Mouse (Mus musculus) limb, embryonic 15.5 days (tissue): ENCODE measurements at regions not wholly inside any gene's neighbourhood (a gene's known extent, or its start where the extent isn't known, plus 50 kb on each side); places are given as distances from the start of the nearest gene placed in this dataset.

Source experiments
- ATAC-seq: fragments of 200-750 bp; cut with Nextera tagmentation; 2 replicates; pipeline ENCODE4 v1.8.0; 2017; ENCODE audit warnings: low read depth, moderate TSS enrichment; ENCODE audit not compliant: insufficient number of reproducible peaks, low FRiP score, low TSS enrichment
- H3K27ac ChIP-seq: fragments of 300-500 bp; sonication (generic); 2 replicates; pipeline ENCODE4 v1.5.1; 2015; ENCODE audit warnings: moderate library complexity, mild to moderate bottlenecking, inconsistent platforms
- H3K27me3 ChIP-seq: fragments of 300-500 bp; sonication (generic); 2 replicates; pipeline ENCODE4 v1.6.1; 2015; ENCODE audit warnings: inconsistent platforms
- H3K36me3 ChIP-seq: fragments of 300-500 bp; sonication (generic); 2 replicates; pipeline ENCODE4 v1.6.1; 2015; ENCODE audit warnings: inconsistent platforms
- H3K4me1 ChIP-seq: fragments of 300-500 bp; sonication (generic); 2 replicates; pipeline ENCODE4 v1.6.1; 2015; ENCODE audit warnings: inconsistent platforms
- H3K4me2 ChIP-seq: fragments of 300-500 bp; sonication (generic); 2 replicates; pipeline ENCODE4 v1.6.1; 2015; ENCODE audit warnings: mild to moderate bottlenecking, inconsistent platforms
- H3K4me3 ChIP-seq: fragments of 300-500 bp; sonication (generic); 2 replicates; pipeline ENCODE4 v1.5.1; 2015; ENCODE audit warnings: mild to moderate bottlenecking, inconsistent platforms
- H3K9ac ChIP-seq: fragments of 300-500 bp; sonication (generic); 2 replicates; pipeline ENCODE4 v1.6.1; 2015; ENCODE audit warnings: inconsistent platforms
- H3K9me3 ChIP-seq: fragments of 300-500 bp; sonication (generic); 2 replicates; pipeline ENCODE4 v1.6.1; 2016; ENCODE audit warnings: inconsistent platforms
- WGBS: fragments of 180-500 bp; shearing (Covaris S2); methylation state at CpG from one replicate; pipeline ENCODE4 v1.1.7; 2015; 5-methylcytosine and 5-hydroxymethylcytosine counted together

DNA sequence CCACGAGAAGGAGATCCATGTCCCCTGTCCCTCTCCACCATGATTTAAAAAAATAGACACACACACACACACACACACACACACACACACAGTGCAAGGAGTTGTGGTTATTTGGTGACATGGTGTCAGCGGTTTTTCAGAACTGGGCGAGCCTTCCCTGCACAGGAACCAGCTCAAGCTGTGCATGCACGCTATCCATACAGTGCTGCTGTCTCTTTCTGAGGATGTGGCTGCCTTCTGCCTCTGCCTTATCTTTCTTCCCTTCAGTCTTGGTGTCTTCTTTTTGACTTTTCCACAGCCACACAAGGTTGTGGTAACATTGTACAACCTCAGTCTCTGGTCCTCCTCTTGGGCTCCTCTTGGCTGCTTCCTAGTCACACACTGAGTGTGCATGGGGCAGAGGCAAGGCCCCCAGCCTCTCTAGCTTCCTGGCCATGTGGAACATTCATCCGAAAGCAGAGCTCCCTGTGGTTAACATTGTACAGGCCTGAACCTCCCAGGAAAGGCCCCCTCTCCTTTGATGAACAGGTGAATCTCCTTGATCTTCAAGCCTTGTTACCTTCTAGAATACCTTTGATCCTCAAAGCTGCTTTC, 157.6 kb downstream of the Gadd45g start:
- H3K36me3 ChIP-seq: no peaks in the 10 kb centered on the region
- no peak overlapping the region for H3K4me3 ChIP-seq
- H3K4me1 ChIP-seq: peaks cover 11% of the 10 kb centered on the region
- no peaks in the 10 kb centered on the region for H3K9me3 ChIP-seq
- ATAC-seq: no peak
- no peaks in the 10 kb centered on the region for H3K27me3 ChIP-seq
- WGBS: 82% methylated on average over 5 of the region's 5 CpGs
- H3K4me2 ChIP-seq: no peak overlapping the region
- H3K9ac ChIP-seq: no peak overlapping the region
- H3K27ac ChIP-seq: no peak overlapping the region

- Histone ChIP-seq H3K4me3 (no peak overlapping the region), H3K36me3 (no peaks in the 10 kb centered on the region), H3K9me3 (no peaks in the 10 kb centered on the region), H3K9ac (no peak overlapping the region), H3K27me3 (no peaks in the 10 kb centered on the region), H3K27ac (no peak overlapping the region), H3K4me2 (no peak overlapping the region), H3K4me1 (no peaks in the 10 kb centered on the region)
- ATAC-seq: no peak
- WGBS: 54% methylated on average over 6 of the region's 6 CpGs
Measured at GRCm38 (mm10) chr13:52007585-52008395, 161.3 kb downstream of the Gadd45g start.

GRCm38 (mm10) chr13:52009231-52009630, 162.8 kb downstream of the Gadd45g start:
- 82% methylated on average over 4 of the region's 4 CpGs for WGBS
- no peak overlapping the region for H3K4me2 ChIP-seq
- no peaks in the 10 kb centered on the region for H3K9me3 ChIP-seq
- H3K27me3 ChIP-seq: no peaks in the 10 kb centered on the region
- no peak for ATAC-seq
- no peak overlapping the region for H3K9ac ChIP-seq
- H3K36me3 ChIP-seq: no peaks in the 10 kb centered on the region
- H3K27ac ChIP-seq: no peak overlapping the region
- H3K4me1 ChIP-seq: peaks cover 3% of the 10 kb centered on the region; the same call in 1 of the 2 replicates
- no peak overlapping the region for H3K4me3 ChIP-seq

DNA sequence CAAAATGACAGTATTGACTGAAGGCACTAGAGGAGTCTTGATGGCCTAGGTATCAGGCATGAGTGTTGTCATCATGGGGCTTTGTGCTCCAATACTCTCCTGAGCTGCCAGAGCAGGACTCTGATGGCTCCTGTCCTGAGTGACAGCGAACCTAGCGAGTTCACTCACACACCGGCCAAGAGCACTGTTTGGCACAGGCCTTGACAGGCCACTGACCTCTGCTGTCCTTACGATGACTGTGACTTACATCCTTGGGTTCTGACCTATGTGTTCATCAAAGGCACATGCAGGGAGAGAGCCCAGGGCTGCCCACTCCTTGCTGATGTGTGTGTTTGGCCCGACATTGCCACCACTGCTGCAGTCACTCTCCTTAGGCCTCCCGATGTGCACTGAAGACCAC, 163.3 kb downstream of the Gadd45g start:
- H3K27ac ChIP-seq: no peak overlapping the region
- no peak for ATAC-seq
- H3K9me3 ChIP-seq: no peaks in the 10 kb centered on the region
- peaks cover 6% of the 10 kb centered on the region for H3K4me1 ChIP-seq
- no peak overlapping the region for H3K4me3 ChIP-seq
- WGBS: 93% methylated on average over 6 of the region's 6 CpGs
- H3K27me3 ChIP-seq: no peaks in the 10 kb centered on the region
- no peaks in the 10 kb centered on the region for H3K36me3 ChIP-seq
- no peak overlapping the region for H3K4me2 ChIP-seq
- H3K9ac ChIP-seq: no peak overlapping the region

- Histone ChIP-seq H3K9me3 (no peaks in the 10 kb centered on the region), H3K36me3 (no peaks in the 10 kb centered on the region)
- 85% methylated on average over 3 of the region's 3 CpGs for WGBS
Measured at GRCm38 (mm10) chr13:52011001-52011400, 164.5 kb downstream of the Gadd45g start.

DNA sequence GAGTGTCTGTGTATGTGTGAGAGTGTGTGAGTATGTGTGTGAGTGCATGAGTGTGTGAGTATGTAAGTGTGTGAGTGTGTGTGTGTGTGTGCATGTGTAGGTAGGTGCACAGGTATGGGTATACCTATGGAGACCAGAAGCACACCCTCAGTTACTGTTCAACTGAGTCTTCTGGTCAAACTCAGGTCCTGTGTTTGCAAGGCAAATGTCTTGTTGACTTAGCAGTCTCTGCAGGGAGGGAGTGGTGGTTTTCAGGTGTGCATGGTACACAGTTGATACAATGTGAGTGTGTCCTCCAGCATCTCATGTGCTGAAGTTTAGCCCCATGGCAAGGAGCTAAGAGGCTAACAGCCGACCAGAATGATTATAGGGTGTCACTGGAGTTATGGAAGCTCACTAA, 166.7 kb downstream of the Gadd45g start:
- ATAC-seq: no peak
- peaks cover 22% of the 10 kb centered on the region for H3K4me1 ChIP-seq
- no peak overlapping the region for H3K4me2 ChIP-seq
- no peak overlapping the region for H3K27ac ChIP-seq
- WGBS: 61% methylated on average over 1 of the region's 1 CpGs
- no peaks in the 10 kb centered on the region for H3K36me3 ChIP-seq
- no peak overlapping the region for H3K4me3 ChIP-seq
- H3K27me3 ChIP-seq: no peaks in the 10 kb centered on the region
- H3K9me3 ChIP-seq: no peaks in the 10 kb centered on the region
- H3K9ac ChIP-seq: no peak overlapping the region

More at GRCm38 (mm10) chr13:52011001-52011400, 164.5 kb downstream of the Gadd45g start:
- Histone ChIP-seq H3K27ac (no peak overlapping the region), H3K4me3 (no peak overlapping the region), H3K4me2 (no peak overlapping the region), H3K4me1 (peaks cover 17% of the 10 kb centered on the region), H3K9ac (no peak overlapping the region), H3K27me3 (no peaks in the 10 kb centered on the region)
- no peak for ATAC-seq

DNA sequence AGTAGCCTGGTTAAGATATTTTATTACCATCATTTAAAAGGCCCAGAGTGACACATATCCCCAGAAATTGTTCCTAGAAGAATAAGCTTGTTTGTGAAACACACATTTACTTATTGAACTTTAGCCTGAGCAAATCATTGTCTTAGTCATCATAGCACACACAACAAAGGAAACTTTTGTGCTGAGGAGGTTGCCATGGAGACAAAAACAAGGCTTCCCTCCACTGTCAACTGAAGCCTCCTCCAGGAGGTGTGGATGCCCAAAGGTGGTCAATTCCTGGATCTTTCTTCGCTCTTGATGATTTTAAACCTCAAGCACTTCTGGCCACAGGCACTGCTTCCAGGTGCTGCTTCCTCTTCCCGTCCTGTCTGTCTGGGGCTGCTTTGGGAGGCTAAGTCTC, 167.3 kb downstream of the Gadd45g start:
- Histone ChIP-seq H3K36me3 (no peaks in the 10 kb centered on the region), H3K4me3 (no peak overlapping the region), H3K4me1 (peaks cover 22% of the 10 kb centered on the region), H3K9me3 (no peaks in the 10 kb centered on the region), H3K27me3 (no peaks in the 10 kb centered on the region), H3K27ac (no peak overlapping the region), H3K9ac (no peak overlapping the region), H3K4me2 (no peak overlapping the region)
- no peak for ATAC-seq
- WGBS: 82% methylated on average over 2 of the region's 2 CpGs

DNA sequence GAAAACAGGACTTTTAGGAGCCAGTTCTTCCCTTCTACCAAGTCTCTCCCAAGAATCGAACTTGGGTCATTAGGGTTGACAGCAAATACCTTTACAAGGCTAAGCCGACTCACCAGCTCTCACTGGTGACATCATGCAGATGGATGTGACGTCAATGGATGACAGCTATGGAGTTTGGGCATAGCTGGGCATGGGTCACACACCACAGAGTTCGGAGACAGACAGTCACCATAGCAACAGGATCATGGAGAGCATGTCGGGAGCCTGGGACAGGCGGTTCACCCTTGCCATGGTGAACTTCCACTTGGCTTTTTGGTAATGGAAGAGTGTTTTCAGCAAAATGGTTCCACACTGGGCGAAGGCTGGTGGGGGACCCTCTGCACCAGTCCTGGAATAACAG, 168.1 kb downstream of the Gadd45g start:
- Histone ChIP-seq H3K36me3 (no peaks in the 10 kb centered on the region), H3K9ac (no peak overlapping the region), H3K27ac (no peak overlapping the region), H3K27me3 (no peaks in the 10 kb centered on the region), H3K4me2 (no peak overlapping the region), H3K9me3 (no peaks in the 10 kb centered on the region), H3K4me1 (peaks cover 22% of the 10 kb centered on the region), H3K4me3 (no peak overlapping the region)
- 46% methylated on average over 7 of the region's 7 CpGs for WGBS
- ATAC-seq: no peak

GRCm38 (mm10) chr13:52015066-52015465, 168.6 kb downstream of the Gadd45g start:
- Histone ChIP-seq H3K4me1 (peaks cover 22% of the 10 kb centered on the region), H3K27ac (no peak overlapping the region), H3K9me3 (no peaks in the 10 kb centered on the region), H3K27me3 (no peaks in the 10 kb centered on the region), H3K36me3 (no peaks in the 10 kb centered on the region), H3K9ac (no peak overlapping the region), H3K4me2 (no peak overlapping the region), H3K4me3 (no peak overlapping the region)
- WGBS: 16% methylated on average over 4 of the region's 4 CpGs
- no peak for ATAC-seq

GRCm38 (mm10) chr13:52015496-52015895, 169.0 kb downstream of the Gadd45g start:
- Histone ChIP-seq H3K9me3 (no peaks in the 10 kb centered on the region), H3K4me1 (peaks cover 22% of the 10 kb centered on the region), H3K27ac (peak overlapping the region; percentile 1), H3K4me3 (no peak overlapping the region), H3K36me3 (no peaks in the 10 kb centered on the region), H3K9ac (no peak overlapping the region), H3K27me3 (no peaks in the 10 kb centered on the region), H3K4me2 (no peak overlapping the region)
- WGBS: 17% methylated on average over 5 of the region's 5 CpGs
- ATAC-seq: no peak

DNA sequence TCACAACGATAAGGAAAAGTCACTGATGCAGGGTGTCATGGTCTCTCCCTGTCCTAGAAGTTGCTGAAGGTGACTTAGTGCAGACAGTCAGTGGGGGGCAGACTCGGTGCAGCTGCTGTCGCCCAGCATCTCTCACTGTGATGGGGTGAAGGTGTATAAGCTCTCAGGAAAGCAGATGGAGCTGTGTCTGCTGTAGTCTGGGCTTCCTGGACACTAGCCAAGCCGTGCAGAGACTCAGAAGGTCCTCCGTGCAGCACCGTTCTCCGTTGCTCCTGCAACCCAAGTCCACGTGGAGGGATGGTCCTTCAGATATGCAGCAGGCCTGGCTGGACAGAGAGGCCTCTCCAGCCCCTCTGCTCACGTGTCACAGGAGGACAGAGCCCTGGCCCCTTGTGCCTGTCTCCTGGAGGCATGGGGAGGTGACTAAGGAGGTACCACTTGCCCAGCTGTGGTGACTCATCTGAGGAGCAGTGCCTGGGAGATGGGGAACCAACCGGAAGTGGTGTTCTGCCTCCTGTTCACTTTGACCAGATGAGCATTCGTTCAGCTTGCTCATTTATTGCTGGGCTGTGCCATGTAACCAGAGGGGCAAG, 171.2 kb downstream of the Gadd45g start:
- H3K4me1 ChIP-seq: peaks cover 39% of the 10 kb centered on the region
- 69% methylated on average over 11 of the region's 11 CpGs for WGBS
- H3K27me3 ChIP-seq: no peaks in the 10 kb centered on the region
- no peaks in the 10 kb centered on the region for H3K36me3 ChIP-seq
- no peak overlapping the region for H3K4me3 ChIP-seq
- no peak overlapping the region for H3K27ac ChIP-seq
- no peak for ATAC-seq
- no peak overlapping the region for H3K4me2 ChIP-seq
- H3K9me3 ChIP-seq: no peaks in the 10 kb centered on the region
- no peak overlapping the region for H3K9ac ChIP-seq

- no peak overlapping the region for H3K27ac ChIP-seq
- no peak for ATAC-seq
- no peaks in the 10 kb centered on the region for H3K9me3 ChIP-seq
- H3K4me1 ChIP-seq: peaks cover 41% of the 10 kb centered on the region
- no peak overlapping the region for H3K4me2 ChIP-seq
- WGBS: 82% methylated on average over 8 of the region's 8 CpGs
- no peaks in the 10 kb centered on the region for H3K27me3 ChIP-seq
- H3K4me3 ChIP-seq: no peak overlapping the region
- no peaks in the 10 kb centered on the region for H3K36me3 ChIP-seq
- H3K9ac ChIP-seq: no peak overlapping the region
Measured at GRCm38 (mm10) chr13:52019647-52020046, 173.2 kb downstream of the Gadd45g start.
